Mouse (Mus musculus) heart, postnatal 0 days (tissue): ENCODE results near the gene Rtn4ip1.

Source experiments
- CTCF ChIP-seq: IDR thresholded peaks from 2 replicates; pipeline ENCODE4 v1.5.1; 2016; ENCODE audit warnings: antibody characterized with exemption, control low read depth, low read depth
- EP300 ChIP-seq: IDR thresholded peaks from 2 replicates; pipeline ENCODE4 v1.6.1; 2016; ENCODE audit warnings: antibody characterized with exemption, low read depth

- TF ChIP-seq EP300: no peak
- TF ChIP-seq CTCF: no peak
These were observed 9.2 kb downstream of the Rtn4ip1 start for GRCm38 (mm10) chr10:43910873-43911142.
